Mouse (Mus musculus): Measurements from ENCODE around the gene Myb. TPM values are rescaled to one million over a fixed set of nuclear protein-coding genes. Genes with fewer than 3 reads are reported as not detected.
"Not testable (repeated sequence)": the region's sequence is repeated elsewhere in the genome, so short reads cannot be mapped to it uniquely, and the experiment has no call there.

Gene Myb
- polyA plus RNA-seq, 1 experiment from 2014 or later: 5.6 TPM

- H3K9me3 ChIP-seq (replicated peaks): no peaks in the 10 kb centered on the region
- no peak overlapping the region for H3K4me3 ChIP-seq
- ATAC-seq: no peak
- WGBS: 89% methylated on average over 4 of the region's 4 CpGs
- H3K4me1 ChIP-seq: peaks cover 4% of the 10 kb centered on the region; the same call in 1 of the 2 replicates
- H3K27ac ChIP-seq: no peak overlapping the region
- H3K9ac ChIP-seq: no peak overlapping the region
- H3K36me3 ChIP-seq (ENCODE audit: poor library complexity, severe bottlenecking): peaks cover 20% of the 10 kb centered on the region
- H3K4me2 ChIP-seq: no peak overlapping the region
- H3K27me3 ChIP-seq: peaks cover 13% of the 10 kb centered on the region
These were observed 7.4 kb downstream of the Myb start for GRCm38 (mm10) chr10:21153433-21153832.

GRCm38 (mm10) chr10:21152812-21153211, 8.0 kb downstream of the Myb start:
- Histone ChIP-seq H3K9ac (no peak overlapping the region), H3K4me2 (no peak overlapping the region), H3K27ac (no peak overlapping the region), H3K27me3 (peaks cover 7% of the 10 kb centered on the region), H3K9me3 (replicated peaks) (no peaks in the 10 kb centered on the region), H3K4me1 (no peaks in the 10 kb centered on the region), H3K36me3 (ENCODE audit: poor library complexity, severe bottlenecking) (peaks cover 26% of the 10 kb centered on the region), H3K4me3 (no peak overlapping the region)
- 98% methylated on average over 5 of the region's 5 CpGs for WGBS
- no peak for ATAC-seq

- Histone ChIP-seq H3K4me3 (no peak overlapping the region), H3K36me3 (ENCODE audit: poor library complexity, severe bottlenecking) (peaks cover 33% of the 10 kb centered on the region), H3K27me3 (no peaks in the 10 kb centered on the region), H3K9ac (no peak overlapping the region), H3K4me1 (no peaks in the 10 kb centered on the region), H3K27ac (no peak overlapping the region), H3K4me2 (no peak overlapping the region), H3K9me3 (replicated peaks) (no peaks in the 10 kb centered on the region)
- no peak for ATAC-seq
These were observed 9.5 kb downstream of the Myb start for GRCm38 (mm10) chr10:21151320-21151719.

- not testable (repeated sequence) for ATAC-seq; H3K4me2 ChIP-seq; H3K27ac ChIP-seq; H3K4me1 ChIP-seq; H3K4me3 ChIP-seq; H3K9me3 ChIP-seq (replicated peaks); H3K27me3 ChIP-seq; H3K9ac ChIP-seq
- H3K36me3 ChIP-seq (ENCODE audit: poor library complexity, severe bottlenecking): peaks cover 36% of the 10 kb centered on the region
- 94% methylated on average over 6 of the region's 6 CpGs for WGBS
These were observed 10.8 kb downstream of the Myb start for GRCm38 (mm10) chr10:21149945-21150344.

GRCm38 (mm10) chr10:21146719-21147118, 14.1 kb downstream of the Myb start:
- no peak overlapping the region for H3K9ac ChIP-seq
- H3K4me2 ChIP-seq: no peak overlapping the region
- H3K4me3 ChIP-seq: no peak overlapping the region
- H3K4me1 ChIP-seq: peaks cover 7% of the 10 kb centered on the region; the same call in 1 of the 2 replicates
- H3K9me3 ChIP-seq (replicated peaks): no peaks in the 10 kb centered on the region
- 91% methylated on average over 1 of the region's 1 CpGs for WGBS
- H3K27me3 ChIP-seq: no peaks in the 10 kb centered on the region
- no peak overlapping the region for H3K27ac ChIP-seq
- peaks cover 27% of the 10 kb centered on the region for H3K36me3 ChIP-seq (ENCODE audit: poor library complexity, severe bottlenecking)
- ATAC-seq: no peak

- 90% methylated on average over 2 of the region's 2 CpGs for WGBS
- peaks cover 7% of the 10 kb centered on the region; the same call in 1 of the 2 replicates for H3K4me1 ChIP-seq
- no peak for ATAC-seq
- H3K9me3 ChIP-seq (replicated peaks): no peaks in the 10 kb centered on the region
- no peak overlapping the region for H3K4me3 ChIP-seq
- peaks cover 28% of the 10 kb centered on the region for H3K36me3 ChIP-seq (ENCODE audit: poor library complexity, severe bottlenecking)
- H3K27ac ChIP-seq: no peak overlapping the region
- no peak overlapping the region for H3K9ac ChIP-seq
- no peaks in the 10 kb centered on the region for H3K27me3 ChIP-seq
- H3K4me2 ChIP-seq: no peak overlapping the region
These were observed 14.5 kb downstream of the Myb start for GRCm38 (mm10) chr10:21146263-21146662.

- Histone ChIP-seq H3K27ac (no peak overlapping the region), H3K4me3 (peak overlapping the region; percentile 43), H3K4me2 (peak overlapping the region; percentile 63), H3K9me3 (replicated peaks) (no peaks in the 10 kb centered on the region), H3K36me3 (ENCODE audit: poor library complexity, severe bottlenecking) (peaks cover 37% of the 10 kb centered on the region), H3K9ac (peak overlapping the region; percentile 57), H3K4me1 (peaks cover 7% of the 10 kb centered on the region; the same call in 1 of the 2 replicates), H3K27me3 (no peaks in the 10 kb centered on the region)
- ATAC-seq: peak; percentile 96
- 24% methylated on average over 27 of the region's 27 CpGs for WGBS
These were observed 15.9 kb downstream of the Myb start for GRCm38 (mm10) chr10:21144627-21145504.

- Histone ChIP-seq H3K9me3 (replicated peaks) (no peaks in the 10 kb centered on the region), H3K27ac (no peak overlapping the region), H3K27me3 (no peaks in the 10 kb centered on the region), H3K4me1 (no peaks in the 10 kb centered on the region), H3K36me3 (ENCODE audit: poor library complexity, severe bottlenecking) (peaks cover 24% of the 10 kb centered on the region), H3K4me3 (no peak overlapping the region), H3K9ac (no peak overlapping the region), H3K4me2 (no peak overlapping the region)
- no peak for ATAC-seq
- WGBS: 93% methylated on average over 8 of the region's 8 CpGs
These were observed 25.5 kb downstream of the Myb start for GRCm38 (mm10) chr10:21135297-21135696.

- ATAC-seq: no peak
- no peak overlapping the region for H3K4me3 ChIP-seq
- no peaks in the 10 kb centered on the region for H3K9me3 ChIP-seq (replicated peaks)
- WGBS: 62% methylated on average over 9 of the region's 9 CpGs
- no peak overlapping the region for H3K9ac ChIP-seq
- H3K36me3 ChIP-seq (ENCODE audit: poor library complexity, severe bottlenecking): peaks cover 15% of the 10 kb centered on the region
- H3K27ac ChIP-seq: no peak overlapping the region
- H3K4me2 ChIP-seq: no peak overlapping the region
- H3K4me1 ChIP-seq: no peaks in the 10 kb centered on the region
- H3K27me3 ChIP-seq: no peaks in the 10 kb centered on the region
These were observed 29.8 kb downstream of the Myb start for GRCm38 (mm10) chr10:21130901-21131493.

- WGBS: 86% methylated on average over 5 of the region's 5 CpGs
- Histone ChIP-seq H3K27me3 (no peaks in the 10 kb centered on the region), H3K4me2 (no peak overlapping the region), H3K9me3 (replicated peaks) (no peaks in the 10 kb centered on the region), H3K4me3 (no peak overlapping the region), H3K4me1 (no peaks in the 10 kb centered on the region), H3K27ac (no peak overlapping the region), H3K36me3 (ENCODE audit: poor library complexity, severe bottlenecking) (peaks cover 27% of the 10 kb centered on the region), H3K9ac (no peak overlapping the region)
- no peak for ATAC-seq
These were observed 32.6 kb downstream of the Myb start for GRCm38 (mm10) chr10:21128086-21128611.

- Histone ChIP-seq H3K9me3 (replicated peaks) (no peaks in the 10 kb centered on the region), H3K4me1 (no peaks in the 10 kb centered on the region), H3K27ac (no peak overlapping the region), H3K9ac (no peak overlapping the region), H3K4me2 (no peak overlapping the region), H3K36me3 (ENCODE audit: poor library complexity, severe bottlenecking) (no peaks in the 10 kb centered on the region), H3K27me3 (no peaks in the 10 kb centered on the region), H3K4me3 (no peak overlapping the region)
- ATAC-seq: no peak
- WGBS: 81% methylated on average over 3 of the region's 3 CpGs
These were observed 42.4 kb downstream of the Myb start for GRCm38 (mm10) chr10:21118341-21118740.

GRCm38 (mm10) chr10:21114459-21114858, 46.3 kb downstream of the Myb start:
- ATAC-seq: no peak
- Histone ChIP-seq H3K36me3 (ENCODE audit: poor library complexity, severe bottlenecking) (no peaks in the 10 kb centered on the region), H3K4me3 (no peak overlapping the region), H3K9me3 (replicated peaks) (no peaks in the 10 kb centered on the region), H3K27me3 (no peaks in the 10 kb centered on the region), H3K4me1 (peaks cover 7% of the 10 kb centered on the region), H3K27ac (no peak overlapping the region), H3K9ac (no peak overlapping the region), H3K4me2 (no peak overlapping the region)
- WGBS: 81% methylated on average over 2 of the region's 2 CpGs
